Mouse (Mus musculus): ENCODE results near the gene Ttc23.

DNA sequence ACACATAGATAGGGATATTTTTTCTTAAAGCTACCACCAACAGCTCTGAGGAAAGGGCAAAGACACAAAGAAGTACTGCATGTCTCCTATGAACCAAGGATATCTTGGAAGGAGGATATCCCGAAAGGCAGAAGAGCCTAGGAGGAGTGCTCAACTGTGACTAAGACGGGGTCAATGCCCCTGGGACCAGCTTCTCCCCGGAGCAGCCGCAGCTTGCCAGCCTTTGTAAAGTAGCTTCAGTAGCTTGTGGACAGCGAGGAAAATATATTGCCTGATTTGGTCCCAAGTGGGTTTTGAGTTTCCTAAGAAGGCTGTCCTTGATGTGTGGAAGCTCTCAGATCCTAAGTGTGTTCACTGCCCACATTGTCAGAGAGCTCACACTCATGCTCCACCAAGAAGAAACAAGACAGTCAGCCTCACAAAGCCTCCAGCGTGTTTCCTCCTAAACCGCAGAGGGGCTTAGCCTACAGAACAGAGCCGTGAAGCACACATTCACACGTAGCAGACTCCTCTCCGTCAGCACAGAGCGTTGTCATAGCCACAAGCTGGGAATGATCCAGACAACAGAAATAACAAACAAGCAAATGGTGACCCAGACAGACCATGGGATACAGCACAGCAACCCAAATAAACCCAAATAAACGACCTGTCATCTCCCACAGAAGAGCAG is 129.6 kb downstream of the Ttc23 start:
- TF ChIP-seq CTCF (conservative IDR thresholded peaks at IDR 0.05; ENCODE audit: low read length), result no peak
- TF ChIP-seq NANOG (IDR thresholded peaks at IDR 0.05; ENCODE audit: borderline replicate concordance, low read length), result no peak
